Mouse (Mus musculus) lung, embryonic 15.5 days (tissue): ENCODE measurements around the gene Zbtb40. TPM values are rescaled to one million over a fixed set of nuclear protein-coding genes. Genes with fewer than 3 reads are reported as not detected.

Experiments used
- ATAC-seq: fragments of 200-750 bp; cut with Nextera tagmentation; 2 replicates; pipeline ENCODE4 v1.8.0; 2017; ENCODE audit warnings: moderate number of reproducible peaks, borderline replicate concordance; ENCODE audit not compliant: low FRiP score, low TSS enrichment; ENCODE audit errors: extremely low read depth
- H3K27ac ChIP-seq: fragments of 300-500 bp; sonication (generic); 2 replicates; pipeline ENCODE4 v1.5.1; 2015; ENCODE audit warnings: moderate library complexity, mild to moderate bottlenecking, inconsistent platforms
- H3K27me3 ChIP-seq: fragments of 300-500 bp; sonication (generic); 2 replicates; pipeline ENCODE4 v1.6.1; 2015; ENCODE audit warnings: inconsistent platforms
- H3K36me3 ChIP-seq: fragments of 300-500 bp; sonication (generic); 2 replicates; pipeline ENCODE4 v1.6.1; 2015; ENCODE audit warnings: inconsistent platforms
- H3K4me1 ChIP-seq: fragments of 300-500 bp; sonication (generic); 2 replicates; pipeline ENCODE4 v1.6.1; 2015; ENCODE audit warnings: inconsistent platforms
- H3K4me2 ChIP-seq: fragments of 300-500 bp; sonication (generic); 2 replicates; pipeline ENCODE4 v1.6.1; 2015; ENCODE audit warnings: inconsistent platforms, mild to moderate bottlenecking, moderate library complexity
- H3K4me3 ChIP-seq: fragments of 300-500 bp; sonication (generic); 2 replicates; pipeline ENCODE4 v1.5.1; 2015; ENCODE audit warnings: mild to moderate bottlenecking, inconsistent platforms
- H3K9ac ChIP-seq: fragments of 300-500 bp; sonication (generic); 2 replicates; pipeline ENCODE4 v1.6.1; 2015; ENCODE audit warnings: inconsistent platforms
- H3K9me3 ChIP-seq: fragments of 300-500 bp; sonication (generic); 2 replicates; pipeline ENCODE4 v1.6.1; 2016; ENCODE audit warnings: inconsistent platforms
- WGBS: fragments of 180-500 bp; shearing (Covaris S2); methylation state at CpG from one replicate; pipeline ENCODE4 v1.1.7; 2015; 5-methylcytosine and 5-hydroxymethylcytosine counted together
- polyA plus RNA-seq: library from polyadenylated mRNA; unstranded; fragments of >200 nt; fragmentation: Nextera tagmentation; extraction: Ambion mirVana; gene quantifications from 2 replicates; pipeline ENCODE4 v1.2.1, GENCODE M21; 2015

Gene Zbtb40
- polyA plus RNA-seq, 1 experiment from 2014 or later, result 5.1 TPM

DNA sequence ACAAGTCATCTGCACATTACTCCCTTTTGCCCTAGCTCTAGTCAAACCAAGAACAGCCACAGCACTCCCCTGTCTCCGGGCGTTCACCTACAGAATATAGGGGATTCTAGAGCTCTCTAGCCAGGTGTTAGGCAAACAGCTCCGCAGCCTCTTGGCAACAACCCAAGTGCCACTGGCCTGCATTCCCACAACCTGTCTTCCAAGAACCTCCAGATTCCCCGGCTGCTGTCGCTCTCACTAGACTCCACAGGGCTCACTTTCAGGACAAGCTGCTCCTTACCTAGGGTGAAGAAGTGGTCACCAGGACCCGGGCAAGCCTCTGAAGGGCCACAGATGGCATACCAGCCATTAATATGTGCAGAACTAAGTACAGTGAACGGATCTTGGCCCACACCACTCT is 17.3 kb downstream of the Zbtb40 start:
- Histone ChIP-seq H3K36me3 (no peaks in the 10 kb centered on the region), H3K4me2 (no peak overlapping the region), H3K27me3 (no peaks in the 10 kb centered on the region), H3K4me1 (peaks cover 51% of the 10 kb centered on the region), H3K27ac (no peak overlapping the region), H3K9me3 (no peaks in the 10 kb centered on the region), H3K9ac (no peak overlapping the region), H3K4me3 (no peak overlapping the region)
- no peak for ATAC-seq
- 50% methylated on average over 7 of the region's 7 CpGs for WGBS

DNA sequence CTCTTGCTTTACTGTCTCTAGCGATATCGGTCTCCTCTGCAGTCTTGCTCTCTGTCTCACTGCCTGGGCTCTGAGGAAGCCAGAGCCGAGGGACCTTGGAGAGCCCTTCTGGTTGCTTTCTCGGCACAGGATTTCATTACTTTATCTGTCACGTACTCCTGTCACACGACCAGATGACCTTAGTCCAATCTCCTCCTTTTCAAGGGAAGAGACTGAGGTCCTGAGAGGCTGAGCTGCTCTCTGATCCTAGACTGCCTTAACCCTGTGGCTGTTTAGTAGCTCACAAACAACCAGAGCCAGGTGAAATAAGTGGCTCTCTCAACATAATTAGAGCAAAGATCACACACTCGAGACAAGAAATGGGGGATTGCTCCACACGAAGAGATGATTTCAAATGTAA is 19.3 kb downstream of the Zbtb40 start:
- Histone ChIP-seq H3K27ac (no peak overlapping the region), H3K36me3 (no peaks in the 10 kb centered on the region), H3K4me2 (no peak overlapping the region), H3K4me1 (peaks cover 47% of the 10 kb centered on the region), H3K9ac (no peak overlapping the region), H3K9me3 (no peaks in the 10 kb centered on the region), H3K27me3 (no peaks in the 10 kb centered on the region), H3K4me3 (no peak overlapping the region)
- no peak for ATAC-seq
- 41% methylated on average over 8 of the region's 8 CpGs for WGBS

DNA sequence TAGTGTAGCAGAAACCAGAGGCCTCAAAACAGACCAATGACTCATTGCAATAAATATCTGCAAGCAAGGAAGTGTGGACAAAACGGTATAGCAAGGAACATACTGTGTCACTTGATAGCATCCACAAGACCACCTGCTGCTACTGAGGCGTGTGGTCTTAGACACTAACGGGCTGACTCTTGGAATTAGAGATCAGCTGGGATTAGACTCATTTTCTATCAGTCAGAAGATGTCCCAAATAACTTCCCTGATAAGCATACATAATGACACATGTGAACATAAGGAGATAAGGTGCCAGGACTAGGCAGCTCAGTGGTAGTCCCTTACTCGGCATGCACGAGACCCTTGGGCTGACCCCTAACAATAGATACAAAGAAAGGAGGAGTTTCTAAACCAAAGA is 21.6 kb downstream of the Zbtb40 start:
- Histone ChIP-seq H3K4me3 (no peak overlapping the region), H3K36me3 (no peaks in the 10 kb centered on the region), H3K9me3 (no peaks in the 10 kb centered on the region), H3K4me2 (no peak overlapping the region), H3K4me1 (peaks cover 24% of the 10 kb centered on the region), H3K27ac (no peak overlapping the region), H3K9ac (no peak overlapping the region), H3K27me3 (no peaks in the 10 kb centered on the region)
- no peak for ATAC-seq
- WGBS, result 75% methylated on average over 5 of the region's 5 CpGs

DNA sequence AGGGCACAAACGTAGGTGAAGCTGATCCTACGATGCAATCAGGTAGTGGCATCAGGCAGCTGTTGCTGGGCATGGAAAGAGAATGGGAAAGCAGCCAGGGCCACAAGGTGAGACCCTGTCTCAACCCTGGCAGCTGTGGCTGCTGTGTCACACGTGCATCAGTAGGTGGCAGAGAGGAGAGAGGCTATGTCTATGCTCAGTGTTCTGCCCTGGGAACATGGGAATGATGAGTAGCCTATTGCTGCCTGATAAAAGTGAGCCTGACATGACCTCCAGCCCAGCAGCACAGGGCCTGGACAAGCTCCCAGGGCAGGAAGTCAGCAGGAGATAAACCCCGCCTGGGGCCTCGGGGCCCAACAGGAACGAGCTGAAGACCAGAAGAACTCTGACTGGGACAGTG is 23.0 kb downstream of the Zbtb40 start:
- H3K9ac ChIP-seq, result no peak overlapping the region
- no peak overlapping the region for H3K27ac ChIP-seq
- ATAC-seq, result no peak
- 55% methylated on average over 6 of the region's 6 CpGs for WGBS
- H3K27me3 ChIP-seq, result no peaks in the 10 kb centered on the region
- peaks cover 11% of the 10 kb centered on the region; the same call in 1 of the 2 replicates for H3K4me1 ChIP-seq
- no peak overlapping the region for H3K4me3 ChIP-seq
- H3K4me2 ChIP-seq, result no peak overlapping the region
- H3K36me3 ChIP-seq, result no peaks in the 10 kb centered on the region
- no peaks in the 10 kb centered on the region for H3K9me3 ChIP-seq

DNA sequence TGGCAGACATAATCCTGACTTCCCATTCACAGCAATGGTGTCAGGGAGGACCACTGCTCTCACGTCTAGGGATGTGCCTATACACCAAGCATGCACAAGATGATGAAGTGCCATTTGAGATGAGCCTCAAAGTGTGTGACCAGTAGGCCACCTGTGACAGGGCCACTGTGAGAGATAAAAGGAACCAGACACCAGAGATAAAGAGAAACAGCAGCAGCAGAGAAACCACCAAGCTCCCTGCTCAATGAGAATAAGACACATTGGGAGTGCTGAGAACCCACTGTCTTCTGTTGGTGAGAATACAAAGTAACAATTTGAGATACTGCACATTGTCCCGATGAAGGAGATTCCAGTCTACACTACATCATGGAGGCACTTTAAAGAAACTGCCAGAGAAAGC is 23.5 kb downstream of the Zbtb40 start:
- Histone ChIP-seq H3K9me3 (no peaks in the 10 kb centered on the region), H3K4me3 (no peak overlapping the region), H3K36me3 (no peaks in the 10 kb centered on the region), H3K27me3 (no peaks in the 10 kb centered on the region), H3K27ac (no peak overlapping the region), H3K4me2 (no peak overlapping the region), H3K9ac (no peak overlapping the region), H3K4me1 (peaks cover 7% of the 10 kb centered on the region; the same call in 1 of the 2 replicates)
- 70% methylated on average over 2 of the region's 2 CpGs for WGBS
- no peak for ATAC-seq

DNA sequence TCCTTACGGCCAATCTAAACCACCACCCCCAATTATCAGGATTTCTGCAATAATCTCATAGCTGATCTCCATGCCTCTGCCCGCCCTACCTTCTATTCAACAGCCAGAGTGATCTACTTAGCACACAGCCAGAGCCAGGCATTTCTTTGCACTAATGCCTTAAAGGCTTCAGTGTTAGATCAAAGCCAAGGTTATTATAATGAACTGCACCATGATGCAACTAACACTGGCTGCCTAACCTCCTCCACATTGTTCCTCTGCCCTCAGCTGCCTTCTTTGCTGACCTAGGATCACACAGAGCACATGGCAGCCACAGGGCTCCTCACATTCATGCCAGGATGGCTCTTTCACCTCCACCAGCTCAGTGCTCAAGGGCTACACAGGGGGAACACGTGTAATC is 28.5 kb downstream of the Zbtb40 start:
- WGBS, result 65% methylated on average over 3 of the region's 3 CpGs
- Histone ChIP-seq H3K36me3 (peaks cover 14% of the 10 kb centered on the region; the same call in 1 of the 2 replicates), H3K4me2 (no peak overlapping the region), H3K9ac (no peak overlapping the region), H3K27ac (no peak overlapping the region), H3K9me3 (no peaks in the 10 kb centered on the region), H3K27me3 (no peaks in the 10 kb centered on the region), H3K4me3 (no peak overlapping the region), H3K4me1 (no peaks in the 10 kb centered on the region)
- no peak for ATAC-seq

DNA sequence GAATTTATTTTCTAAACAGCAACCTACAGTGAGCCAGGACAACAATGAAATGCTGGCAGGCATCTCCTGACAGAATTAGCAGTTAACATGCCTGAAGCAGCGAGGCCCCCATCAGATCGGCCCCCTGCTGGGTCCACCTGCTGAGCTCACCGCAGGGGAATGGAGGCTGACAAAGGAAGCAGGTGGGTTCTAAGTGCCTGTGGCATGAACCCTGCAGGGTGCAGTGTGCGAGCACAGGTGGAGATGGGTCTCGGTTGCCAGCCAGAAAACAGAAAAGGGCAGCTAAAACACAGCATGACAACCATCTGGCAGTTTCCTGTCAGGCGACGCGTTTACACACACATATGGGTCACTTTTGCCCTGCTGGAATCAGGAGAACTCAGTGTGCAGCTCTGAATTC is 32.7 kb downstream of the Zbtb40 start:
- WGBS, result 60% methylated on average over 8 of the region's 8 CpGs
- Histone ChIP-seq H3K9ac (no peak overlapping the region), H3K9me3 (no peaks in the 10 kb centered on the region), H3K27me3 (no peaks in the 10 kb centered on the region), H3K36me3 (peaks cover 14% of the 10 kb centered on the region; the same call in 1 of the 2 replicates), H3K4me1 (no peaks in the 10 kb centered on the region), H3K4me3 (no peak overlapping the region), H3K4me2 (no peak overlapping the region), H3K27ac (no peak overlapping the region)
- ATAC-seq, result no peak

DNA sequence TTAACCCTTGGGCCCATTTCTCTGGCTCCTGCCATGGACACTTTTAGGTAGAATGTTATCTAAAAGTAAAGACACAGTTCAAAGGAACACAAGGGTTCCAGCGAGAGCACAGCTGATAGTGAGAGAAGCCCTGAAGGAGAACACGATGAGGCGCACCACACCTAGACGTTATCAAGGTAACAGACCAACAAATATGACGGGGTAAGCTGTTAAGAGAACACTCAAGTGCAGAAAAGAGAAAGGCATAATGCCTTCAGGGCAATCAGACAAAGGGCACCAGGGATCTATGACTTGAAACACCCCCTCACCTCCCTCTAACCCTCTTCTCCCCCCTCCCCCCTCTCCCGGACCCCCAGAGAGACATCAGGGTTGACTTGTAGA is 33.1 kb downstream of the Zbtb40 start:
- Histone ChIP-seq H3K4me1 (no peaks in the 10 kb centered on the region), H3K27me3 (no peaks in the 10 kb centered on the region), H3K9ac (no peak overlapping the region), H3K4me2 (no peak overlapping the region), H3K36me3 (peaks cover 14% of the 10 kb centered on the region; the same call in 1 of the 2 replicates), H3K4me3 (no peak overlapping the region), H3K9me3 (no peaks in the 10 kb centered on the region), H3K27ac (no peak overlapping the region)
- no peak for ATAC-seq
- 69% methylated on average over 6 of the region's 6 CpGs for WGBS

DNA sequence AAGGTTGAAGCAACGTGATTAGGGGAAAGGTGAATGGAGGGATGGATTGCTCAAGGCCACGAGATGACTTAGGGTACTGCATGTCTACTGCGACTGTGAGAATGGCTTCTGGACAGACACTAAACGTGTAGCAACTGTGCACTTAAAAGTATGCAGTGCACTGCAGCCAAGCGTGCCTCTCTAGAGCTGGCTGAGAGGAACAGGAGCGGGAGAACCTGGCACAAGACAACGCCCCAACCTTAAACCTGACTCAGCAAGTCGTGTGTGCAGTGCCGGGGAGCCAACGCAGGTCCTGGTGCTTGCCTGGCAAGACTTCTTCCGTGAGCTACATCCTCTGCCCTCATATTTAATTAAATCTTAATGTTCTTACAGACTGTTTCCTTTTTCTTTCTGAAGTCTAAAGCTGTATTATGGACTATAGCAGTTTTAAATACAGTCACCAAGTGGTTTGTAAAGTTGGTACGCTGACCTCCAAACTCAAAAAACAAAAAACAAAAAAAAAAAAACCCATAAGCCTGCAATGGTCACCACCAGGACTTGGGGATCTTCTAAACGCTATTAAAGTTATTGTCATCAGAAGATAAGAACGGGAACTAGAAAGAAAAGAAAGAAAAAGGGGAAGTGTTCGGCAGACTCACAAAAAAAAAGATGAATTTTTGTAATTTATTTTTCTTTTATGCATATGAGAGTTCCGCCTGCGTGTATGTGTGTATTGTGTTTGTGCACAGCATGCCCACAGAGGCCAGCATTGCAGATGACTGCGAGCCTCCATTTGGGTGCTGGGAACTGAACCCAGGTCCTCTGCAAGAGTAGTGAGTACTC is 33.7 kb downstream of the Zbtb40 start:
- no peaks in the 10 kb centered on the region for H3K4me1 ChIP-seq
- H3K9me3 ChIP-seq, result no peaks in the 10 kb centered on the region
- WGBS, result 84% methylated on average over 18 of the region's 18 CpGs
- H3K4me2 ChIP-seq, result no peak overlapping the region
- no peak overlapping the region for H3K4me3 ChIP-seq
- H3K9ac ChIP-seq, result no peak overlapping the region
- no peak for ATAC-seq
- no peaks in the 10 kb centered on the region for H3K27me3 ChIP-seq
- H3K36me3 ChIP-seq, result peaks cover 14% of the 10 kb centered on the region; the same call in 1 of the 2 replicates
- no peak overlapping the region for H3K27ac ChIP-seq

DNA sequence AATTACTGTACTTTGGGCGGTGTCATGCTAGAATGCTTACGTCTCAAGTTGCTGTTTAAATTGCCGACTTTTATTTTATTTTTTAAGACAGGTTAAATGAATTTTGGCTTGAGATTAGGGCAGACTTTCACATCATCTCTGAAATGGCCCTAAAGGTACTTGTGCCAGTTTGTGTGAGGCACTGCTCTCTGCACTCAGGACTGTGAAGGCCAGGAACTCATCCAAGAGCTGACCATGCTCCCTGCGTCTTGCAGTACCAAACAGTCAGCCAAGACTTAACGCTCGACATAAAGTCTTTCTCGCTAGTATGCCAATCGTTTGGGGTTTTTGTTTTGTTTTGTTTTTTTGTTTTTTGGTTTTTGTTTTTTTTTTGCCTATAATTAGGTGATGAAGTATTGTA is 34.5 kb downstream of the Zbtb40 start:
- WGBS, result 91% methylated on average over 8 of the region's 8 CpGs
- Histone ChIP-seq H3K4me1 (no peaks in the 10 kb centered on the region), H3K9ac (no peak overlapping the region), H3K4me2 (no peak overlapping the region), H3K27ac (no peak overlapping the region), H3K36me3 (peaks cover 14% of the 10 kb centered on the region; the same call in 1 of the 2 replicates), H3K27me3 (no peaks in the 10 kb centered on the region), H3K9me3 (no peaks in the 10 kb centered on the region), H3K4me3 (no peak overlapping the region)
- no peak for ATAC-seq

DNA sequence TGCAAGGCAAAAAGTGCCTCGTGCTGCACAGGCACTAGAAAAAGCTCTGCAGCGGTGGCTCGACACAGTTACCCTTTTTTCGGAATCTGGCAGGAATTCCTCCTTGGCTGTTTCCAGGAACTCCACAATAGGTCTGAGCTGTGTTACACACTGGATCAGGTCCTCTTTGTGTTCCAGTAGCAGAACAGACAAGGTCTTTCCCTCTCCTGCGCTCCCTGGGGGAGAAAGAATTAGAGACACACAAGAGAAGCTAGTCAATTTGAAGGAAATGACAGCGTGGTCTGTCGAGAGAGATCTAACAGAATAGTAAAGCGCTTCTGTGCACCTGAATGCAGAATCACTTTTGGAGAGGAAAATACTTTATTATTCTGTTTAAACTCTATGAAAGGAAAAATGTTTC is 41.6 kb downstream of the Zbtb40 start:
- Histone ChIP-seq H3K4me2 (no peak overlapping the region), H3K9me3 (no peaks in the 10 kb centered on the region), H3K9ac (no peak overlapping the region), H3K4me1 (0 out of 2 replicates have a peak, but pooled peaks cover 2% of the 10 kb centered on the region), H3K27ac (no peak overlapping the region), H3K4me3 (no peak overlapping the region), H3K36me3 (no peaks in the 10 kb centered on the region), H3K27me3 (no peaks in the 10 kb centered on the region)
- ATAC-seq, result no peak
- WGBS, result 86% methylated on average over 8 of the region's 8 CpGs

DNA sequence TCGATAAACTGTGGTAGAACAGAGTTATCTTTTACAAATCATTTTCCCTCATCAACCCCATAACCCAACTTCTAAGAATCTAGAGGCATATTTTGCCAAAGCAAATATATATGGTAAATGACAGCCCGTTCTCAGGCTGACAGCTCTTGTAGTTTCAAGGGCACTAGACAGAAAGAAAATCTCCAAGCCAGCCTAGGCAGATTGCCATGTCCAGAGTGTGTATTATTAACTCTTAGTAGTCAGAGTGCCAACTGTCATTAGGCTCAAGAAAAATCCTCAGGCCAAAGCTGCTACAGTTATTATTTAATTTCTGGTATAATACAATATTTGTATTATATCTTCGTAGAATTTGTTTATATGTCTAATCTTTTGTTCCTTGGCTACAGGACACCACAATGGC is 46.8 kb downstream of the Zbtb40 start:
- Histone ChIP-seq H3K9me3 (no peaks in the 10 kb centered on the region), H3K27ac (no peak overlapping the region), H3K36me3 (0 out of 2 replicates have a peak, but pooled peaks cover 9% of the 10 kb centered on the region), H3K4me3 (no peak overlapping the region), H3K4me1 (no peaks in the 10 kb centered on the region), H3K9ac (no peak overlapping the region), H3K27me3 (no peaks in the 10 kb centered on the region), H3K4me2 (no peak overlapping the region)
- 53% methylated on average over 3 of the region's 3 CpGs for WGBS
- no peak for ATAC-seq
